Mouse (Mus musculus) stomach, embryonic 16.5 days (tissue): Measurements from ENCODE around the gene Trak1. TPM values are rescaled to one million over a fixed set of nuclear protein-coding genes. Genes with fewer than 3 reads are reported as not detected.

Experiments
- ATAC-seq: fragments of 200-750 bp; cut with Nextera tagmentation; 2 replicates; pipeline ENCODE4 v1.8.0; 2017; ENCODE audit warnings: moderate number of reproducible peaks, moderate TSS enrichment; ENCODE audit not compliant: insufficient read depth, low FRiP score
- H3K27ac ChIP-seq: fragments of 300-500 bp; sonication (generic); 2 replicates; pipeline ENCODE4 v1.5.1; 2014; ENCODE audit warnings: low read length
- H3K27me3 ChIP-seq: fragments of 300-500 bp; sonication (generic); 2 replicates; pipeline ENCODE4 v1.6.1; 2014; ENCODE audit warnings: low read length, control low read depth, mixed read lengths; ENCODE audit not compliant: control insufficient read depth, insufficient read depth
- H3K36me3 ChIP-seq: fragments of 300-500 bp; sonication (generic); 2 replicates; pipeline ENCODE4 v1.6.1; 2014; ENCODE audit warnings: low read length; ENCODE audit not compliant: control insufficient read depth, insufficient read depth
- H3K4me1 ChIP-seq: fragments of 300-500 bp; sonication (generic); 2 replicates; pipeline ENCODE4 v1.6.1; 2014; ENCODE audit warnings: low read length, control low read depth, mixed read lengths; ENCODE audit not compliant: control insufficient read depth, insufficient read depth
- H3K4me2 ChIP-seq: fragments of 300-500 bp; sonication (generic); 2 replicates; pipeline ENCODE4 v1.6.1; 2014; ENCODE audit warnings: low read depth, low read length, mixed read lengths
- H3K4me3 ChIP-seq: fragments of 300-500 bp; sonication (generic); replicated peaks from 2 replicates; pipeline ENCODE4 v1.5.1; 2014; ENCODE audit warnings: mild to moderate bottlenecking, low read length
- H3K9ac ChIP-seq: fragments of 300-500 bp; sonication (generic); 2 replicates; pipeline ENCODE4 v1.6.1; 2014; ENCODE audit warnings: low read length
- H3K9me3 ChIP-seq: fragments of 300-500 bp; sonication (generic); replicated peaks from 2 replicates; pipeline ENCODE4 v1.6.1; 2016; ENCODE audit warnings: low read length, control low read depth; ENCODE audit not compliant: control insufficient read depth
- WGBS: fragments of 180-500 bp; shearing (Covaris S2); extraction: QIAGEN DNeasy Blood & Tissue Kit; methylation state at CpG from one replicate; pipeline ENCODE4 v1.1.7; 2014; 5-methylcytosine and 5-hydroxymethylcytosine counted together
- polyA plus RNA-seq: library from polyadenylated mRNA; unstranded; fragments of >200 nt; fragmentation: Nextera tagmentation; extraction: Ambion mirVana; gene quantifications from 2 replicates; pipeline ENCODE4 v1.2.1, GENCODE M21; 2015

Gene Trak1
- polyA plus RNA-seq, 1 experiment from 2014 or later: 24.1 TPM

DNA sequence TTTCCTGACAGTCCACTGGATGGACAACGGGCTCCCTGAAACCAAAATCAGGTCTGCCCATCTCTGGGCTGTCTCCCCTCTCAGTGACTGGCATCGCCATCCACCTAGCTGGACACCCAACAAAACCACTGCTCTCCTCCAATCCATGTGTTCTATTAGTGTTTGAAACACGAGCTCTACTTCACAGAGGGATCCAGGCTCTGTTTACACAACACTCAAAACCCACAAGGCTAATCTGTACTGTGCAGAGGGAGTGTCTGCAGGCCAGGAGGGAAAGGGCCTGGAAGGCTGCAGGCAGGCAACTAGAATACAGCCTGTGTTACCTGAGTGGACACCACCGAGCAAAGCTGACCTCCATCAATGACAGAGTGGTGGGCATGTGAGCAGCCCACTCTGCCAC is 25.7 kb upstream of the Trak1 start:
- Histone ChIP-seq H3K4me3 (no peak overlapping the region), H3K27ac (no peak overlapping the region), H3K27me3 (no peaks in the 10 kb centered on the region), H3K4me1 (peaks cover 5% of the 10 kb centered on the region; the same call in 1 of the 2 replicates), H3K9me3 (no peaks in the 10 kb centered on the region), H3K36me3 (no peaks in the 10 kb centered on the region), H3K9ac (no peak overlapping the region), H3K4me2 (no peak overlapping the region)
- 48% methylated on average over 4 of the region's 4 CpGs for WGBS
- ATAC-seq: peak; percentile 60; the same call in 1 of the 2 replicates

DNA sequence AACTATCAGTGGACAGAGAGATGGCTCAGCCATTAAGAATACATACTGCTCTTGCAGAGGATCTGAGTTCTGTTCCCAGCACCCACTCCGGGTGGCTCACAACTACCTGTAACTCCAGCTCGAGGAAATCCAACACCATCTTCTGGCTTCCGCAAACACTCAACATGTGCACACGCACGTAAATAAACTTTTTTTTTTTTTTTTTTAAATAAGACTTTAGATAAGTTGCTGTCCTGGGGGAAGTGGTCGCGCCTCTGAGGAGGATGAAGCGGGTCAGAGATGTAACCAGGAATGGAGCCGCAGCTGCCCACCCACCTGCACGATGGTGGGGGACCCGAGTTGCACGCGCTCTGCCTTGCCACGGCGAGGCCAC is 20.6 kb upstream of the Trak1 start:
- H3K27ac ChIP-seq: no peak overlapping the region
- H3K9me3 ChIP-seq: no peaks in the 10 kb centered on the region
- no peaks in the 10 kb centered on the region for H3K4me1 ChIP-seq
- H3K27me3 ChIP-seq: no peaks in the 10 kb centered on the region
- H3K4me2 ChIP-seq: peak overlapping the region; percentile 69
- 11% methylated on average over 15 of the region's 15 CpGs for WGBS
- no peak for ATAC-seq
- peak overlapping the region; percentile 81 for H3K4me3 ChIP-seq
- H3K36me3 ChIP-seq: no peaks in the 10 kb centered on the region
- H3K9ac ChIP-seq: peak overlapping the region; percentile 87

DNA sequence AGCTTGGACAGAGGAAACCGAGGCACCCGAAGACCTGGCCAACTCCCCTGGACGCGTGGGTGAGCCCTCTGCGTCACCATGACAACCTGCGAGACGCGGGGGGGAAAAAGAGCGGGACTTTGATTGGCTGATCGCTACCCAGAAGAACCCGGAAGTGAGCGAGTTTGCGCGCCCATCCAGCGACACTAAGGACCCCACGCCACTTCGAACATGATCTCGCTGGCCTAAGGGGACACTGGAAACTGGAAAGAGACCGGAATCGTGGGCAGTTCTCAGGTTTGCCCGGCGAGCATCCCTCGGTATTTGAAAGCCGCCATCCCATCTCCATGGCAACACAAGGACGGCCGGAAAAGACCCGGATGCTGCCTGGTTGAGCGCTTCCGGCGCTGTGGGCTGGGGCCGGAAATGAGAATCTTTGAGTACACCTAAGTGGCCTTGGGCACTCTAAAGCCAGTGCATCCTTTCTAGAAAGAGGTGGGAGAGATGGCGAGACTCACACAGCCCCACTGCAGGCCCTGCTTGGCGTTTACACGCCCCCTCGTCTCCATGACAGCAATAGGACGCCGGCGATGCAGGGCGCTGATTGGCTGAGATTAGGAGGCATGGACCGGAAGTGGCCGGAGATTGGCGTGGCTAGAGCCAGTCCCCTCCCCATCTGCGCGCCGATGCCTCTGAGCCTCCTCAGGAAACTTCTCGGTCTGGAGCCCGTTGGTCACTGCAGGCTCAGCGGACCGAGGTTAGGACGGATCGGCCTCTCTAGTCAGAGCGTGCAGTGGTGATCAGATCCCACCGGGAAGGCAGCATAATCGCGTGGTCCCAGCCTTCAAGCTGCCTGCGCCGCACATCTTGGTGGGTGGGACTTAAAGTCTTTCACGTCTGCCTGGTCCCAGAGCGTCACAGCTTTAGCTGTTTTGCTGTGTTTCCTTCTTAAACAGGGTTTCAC is 19.9 kb upstream of the Trak1 start, which contains the start of gene Ulk4:
TSS of gene Ulk4 (minus strand) at position 80 of the 943 bp plus-strand sequence.
- H3K4me3 ChIP-seq: peak within 1 kb of the TSS; percentile 81
- peak; percentile 96 for ATAC-seq
- no peaks in the 10 kb centered on the region for H3K36me3 ChIP-seq
- WGBS: under 1% methylated on average over 59 of the region's 59 CpGs
- no peaks in the 10 kb centered on the region for H3K27me3 ChIP-seq
- H3K9ac ChIP-seq: peak within 1 kb of the TSS; percentile 87
- H3K4me2 ChIP-seq: peak within 1 kb of the TSS; percentile 69
- H3K27ac ChIP-seq: peak within 1 kb of the TSS; percentile 79
- no peaks in the 10 kb centered on the region for H3K4me1 ChIP-seq
- 0 out of 2 replicates have a peak, but pooled peaks cover 2% of the 10 kb centered on the region for H3K9me3 ChIP-seq

DNA sequence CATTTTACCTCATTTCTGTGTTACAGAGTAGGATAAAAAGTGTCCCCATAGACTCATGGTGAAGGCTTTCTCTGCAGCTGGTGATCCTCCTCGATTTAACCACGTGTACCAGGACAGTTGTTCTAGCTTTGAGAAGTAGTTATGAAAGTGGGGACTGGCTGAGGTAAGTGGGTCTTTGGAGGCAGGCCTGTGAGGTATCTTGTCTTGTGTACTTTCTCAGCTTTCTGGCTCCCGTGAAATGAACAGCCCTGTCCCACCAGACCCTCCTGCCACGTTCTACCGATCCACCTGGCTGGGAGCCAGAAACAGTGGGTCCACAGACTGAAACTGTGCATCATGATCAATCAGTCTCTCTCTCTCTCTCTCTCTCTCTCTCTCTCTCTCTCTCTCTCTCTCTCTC is 18.1 kb upstream of the Trak1 start:
- Histone ChIP-seq H3K27me3 (no peaks in the 10 kb centered on the region), H3K4me2 (no peak overlapping the region), H3K4me1 (no peaks in the 10 kb centered on the region), H3K4me3 (no peak overlapping the region), H3K36me3 (no peaks in the 10 kb centered on the region), H3K9ac (no peak overlapping the region), H3K9me3 (peaks cover 5% of the 10 kb centered on the region; the same call in 1 of the 2 replicates), H3K27ac (no peak overlapping the region)
- 87% methylated on average over 5 of the region's 5 CpGs for WGBS
- no peak for ATAC-seq

DNA sequence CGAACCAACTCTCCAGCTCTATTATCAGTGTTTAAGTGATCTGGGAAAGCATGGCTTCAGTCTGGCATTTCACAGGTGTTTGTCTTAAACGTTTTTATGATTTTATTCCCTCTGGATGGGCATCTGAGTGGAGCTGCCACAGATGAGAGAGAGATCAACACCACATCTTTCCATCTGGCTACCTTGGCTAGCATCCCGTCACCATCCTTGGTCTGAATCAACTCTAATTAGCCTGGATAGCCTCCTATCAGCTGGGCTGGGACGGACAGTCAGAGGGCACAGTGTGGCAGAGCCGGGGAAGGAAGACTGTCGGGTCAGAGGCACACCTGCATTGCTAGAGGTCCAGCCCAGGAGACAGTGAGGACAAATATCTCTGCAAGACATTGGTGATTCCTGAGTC is 15.4 kb upstream of the Trak1 start:
- H3K27me3 ChIP-seq: no peaks in the 10 kb centered on the region
- no peaks in the 10 kb centered on the region for H3K36me3 ChIP-seq
- H3K27ac ChIP-seq: no peak overlapping the region
- ATAC-seq: no peak
- 76% methylated on average over 6 of the region's 6 CpGs for WGBS
- no peak overlapping the region for H3K4me3 ChIP-seq
- no peaks in the 10 kb centered on the region for H3K4me1 ChIP-seq
- H3K9me3 ChIP-seq: peaks cover 5% of the 10 kb centered on the region; the same call in 1 of the 2 replicates
- no peak overlapping the region for H3K9ac ChIP-seq
- H3K4me2 ChIP-seq: no peak overlapping the region

DNA sequence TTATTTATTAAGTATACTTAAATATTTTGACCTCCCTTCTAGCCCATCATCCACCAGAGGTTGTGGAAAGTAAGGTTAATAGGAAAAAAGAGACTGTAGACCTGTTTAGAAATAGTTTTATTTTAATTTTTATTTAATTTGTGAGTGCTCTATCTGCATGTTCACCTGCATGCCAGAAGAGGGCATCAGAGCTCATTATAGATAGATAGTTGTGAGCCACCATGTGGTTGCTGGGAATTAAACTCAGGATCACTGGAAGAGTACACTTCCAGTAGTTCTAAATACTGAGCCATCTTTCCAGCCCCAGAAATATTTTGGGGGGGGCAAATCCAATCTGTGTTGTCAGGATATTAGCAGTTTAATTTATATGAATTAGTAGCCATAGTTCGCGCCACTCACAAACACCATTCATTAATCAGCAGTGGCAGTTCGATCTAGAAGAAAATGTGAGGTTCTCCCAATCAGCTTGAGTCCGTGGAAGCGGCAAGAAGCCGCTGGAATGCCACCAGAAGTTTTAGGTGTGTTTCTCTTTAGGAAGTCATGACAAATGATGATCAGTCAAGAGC is 13.6 kb upstream of the Trak1 start:
- ATAC-seq: no peak
- Histone ChIP-seq H3K4me3 (no peak overlapping the region), H3K4me2 (no peak overlapping the region), H3K4me1 (no peaks in the 10 kb centered on the region), H3K27me3 (no peaks in the 10 kb centered on the region), H3K27ac (no peak overlapping the region), H3K36me3 (no peaks in the 10 kb centered on the region), H3K9ac (no peak overlapping the region), H3K9me3 (peaks cover 5% of the 10 kb centered on the region; the same call in 1 of the 2 replicates)
- 95% methylated on average over 6 of the region's 6 CpGs for WGBS

DNA sequence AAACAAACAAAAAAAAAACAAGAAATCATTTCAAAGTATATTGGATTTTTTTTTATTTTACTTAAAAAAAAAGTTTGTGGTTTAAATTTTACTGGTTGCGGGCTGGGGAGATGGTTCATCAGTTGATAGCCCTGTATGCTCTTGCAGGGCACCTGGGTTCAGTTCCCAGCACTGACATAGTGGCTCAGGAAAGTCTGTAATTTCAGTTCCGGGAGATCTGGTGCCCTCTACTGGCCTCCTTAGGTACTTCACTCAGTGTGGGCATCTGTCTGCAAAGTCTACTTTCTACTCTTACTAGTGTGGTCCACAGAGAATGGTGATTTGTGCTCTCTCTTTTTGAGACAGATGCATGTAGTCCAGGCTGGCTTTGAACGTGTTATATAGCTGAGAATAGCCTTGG is 12.9 kb upstream of the Trak1 start:
- Histone ChIP-seq H3K27me3 (no peaks in the 10 kb centered on the region), H3K4me2 (no peak overlapping the region), H3K36me3 (no peaks in the 10 kb centered on the region), H3K9me3 (peaks cover 5% of the 10 kb centered on the region; the same call in 1 of the 2 replicates), H3K4me1 (no peaks in the 10 kb centered on the region), H3K9ac (no peak overlapping the region), H3K27ac (no peak overlapping the region), H3K4me3 (no peak overlapping the region)
- ATAC-seq: no peak
- 86% methylated on average over 3 of the region's 3 CpGs for WGBS

DNA sequence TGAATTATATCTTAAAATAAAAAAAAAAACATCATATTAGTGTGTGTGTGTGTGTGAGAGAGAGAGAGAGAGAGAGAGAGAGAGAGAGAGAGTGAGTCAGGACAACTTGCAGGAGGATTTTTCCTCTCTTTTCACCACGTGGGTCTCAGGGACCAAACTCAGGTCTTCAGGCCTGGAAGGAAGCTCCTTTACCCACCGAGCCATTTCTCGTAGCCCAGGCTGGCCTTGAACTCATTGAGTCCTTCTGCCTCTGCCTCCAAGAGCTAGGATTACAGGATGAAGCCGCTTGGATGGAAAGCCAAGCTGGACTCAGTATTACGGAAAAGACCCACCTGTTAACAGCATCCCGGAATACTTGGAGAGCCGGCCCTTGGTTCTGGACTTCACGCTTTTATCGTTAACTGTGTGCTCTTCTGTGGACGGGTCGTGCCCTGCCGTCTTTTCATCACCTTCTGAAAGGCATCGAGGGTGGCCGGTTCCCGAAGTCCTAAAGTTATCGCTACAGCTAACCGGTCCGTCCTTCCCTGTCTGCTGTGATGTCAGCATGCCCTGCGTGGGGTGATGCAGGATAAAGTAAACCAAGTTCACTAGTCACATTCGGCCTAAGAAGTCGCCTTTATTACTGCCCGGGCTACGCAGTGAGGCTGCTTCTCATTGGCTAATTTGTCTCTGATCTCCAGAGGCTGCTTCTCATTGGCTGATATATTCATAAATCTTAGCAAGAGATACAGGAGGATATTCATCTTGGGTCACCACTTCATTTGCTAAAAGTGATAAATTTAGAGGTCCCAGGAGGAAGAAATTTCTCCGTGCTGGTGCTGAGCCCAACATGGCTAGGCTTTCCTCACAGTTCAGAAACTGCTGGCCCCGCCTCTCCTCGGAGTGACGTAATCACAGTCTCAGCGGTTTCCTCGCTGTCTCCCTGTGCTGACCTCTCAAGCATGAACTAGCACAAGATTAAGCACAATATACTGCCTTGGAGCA is 11.7 kb upstream of the Trak1 start:
- Histone ChIP-seq H3K4me1 (no peaks in the 10 kb centered on the region), H3K4me3 (peak overlapping the region; percentile 55), H3K9me3 (peaks cover 5% of the 10 kb centered on the region; the same call in 1 of the 2 replicates), H3K4me2 (peak overlapping the region; percentile 64), H3K9ac (peak overlapping the region; percentile 67), H3K36me3 (no peaks in the 10 kb centered on the region), H3K27me3 (no peaks in the 10 kb centered on the region), H3K27ac (peak overlapping the region; percentile 38)
- peak; percentile 84 for ATAC-seq
- whole genome bisulfite sequencing: 18% methylated on average over 29 of the region's 29 CpGs
